Mouse (Mus musculus) kidney, postnatal 25 days (tissue): ENCODE measurements around the gene Dmwd.

Experiments used
- DNase-seq, 2 experiments: peaks; one replicate each; pipeline ENCODE4 v3.0.0; 2021; ENCODE audit warnings: mixed read lengths in 2 of 2

The Dmwd gene

DNA sequence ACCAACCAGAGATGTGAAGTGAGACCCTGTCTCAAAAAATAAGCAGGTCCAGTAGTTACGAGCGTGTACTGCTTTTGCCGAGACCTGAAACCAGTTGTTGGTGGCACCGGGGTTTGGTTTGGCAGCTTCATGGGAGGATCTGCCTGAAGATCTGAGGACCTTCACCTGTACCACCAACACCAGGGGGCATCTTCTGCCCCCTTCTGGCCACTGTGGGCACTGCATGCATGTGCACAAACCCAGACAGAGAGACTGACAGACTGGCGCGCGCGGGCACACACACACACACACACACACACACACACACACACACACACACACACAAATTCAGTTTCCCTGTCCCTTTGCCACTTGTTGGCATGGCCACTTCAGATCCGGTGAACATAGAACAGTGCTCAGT is 2.5 kb upstream of the Dmwd start:
- DNase-seq, result peak; percentile 54 to 68

DNA sequence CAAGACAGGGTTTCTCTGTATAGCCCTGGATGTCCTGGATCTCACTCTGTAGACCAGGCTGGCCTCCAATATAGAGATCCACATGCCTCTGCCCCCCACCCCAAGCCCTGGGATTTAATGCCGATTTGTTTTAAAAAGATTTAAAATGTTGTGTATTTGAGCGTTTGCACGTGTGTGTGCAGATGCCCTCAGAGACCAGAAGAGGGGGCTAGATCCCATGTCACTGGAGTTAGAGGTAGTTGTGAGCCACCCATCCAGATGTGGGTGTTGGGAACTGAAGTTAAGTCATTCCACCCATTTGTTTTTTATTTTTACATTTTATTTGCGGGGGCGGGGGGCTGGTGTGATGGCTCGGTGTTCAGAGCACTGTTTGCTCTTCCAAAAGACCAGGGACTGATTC is 1.5 kb upstream of the Dmwd start:
- DNase-seq, result no peak

DNA sequence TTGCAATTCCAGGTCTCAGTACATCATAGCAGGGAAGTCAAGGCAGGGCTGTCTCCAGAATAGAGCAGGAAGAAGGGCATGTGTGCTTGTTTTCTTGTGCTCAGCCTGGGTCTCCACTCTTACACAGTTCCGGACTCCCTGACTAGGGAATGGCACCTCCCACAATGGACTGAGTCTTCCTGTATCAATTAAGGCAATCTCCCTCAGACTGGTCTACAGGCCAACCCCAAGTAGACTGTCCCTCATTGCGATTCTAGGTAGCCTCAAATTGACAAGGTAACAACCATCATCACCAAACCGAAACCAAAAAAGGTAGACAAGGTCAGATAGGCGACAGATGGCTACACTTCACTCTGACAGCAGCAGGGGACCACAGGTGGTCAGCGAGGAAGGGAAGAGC is 796 bp upstream of the Dmwd start:
- DNase-seq, result no peak

DNA sequence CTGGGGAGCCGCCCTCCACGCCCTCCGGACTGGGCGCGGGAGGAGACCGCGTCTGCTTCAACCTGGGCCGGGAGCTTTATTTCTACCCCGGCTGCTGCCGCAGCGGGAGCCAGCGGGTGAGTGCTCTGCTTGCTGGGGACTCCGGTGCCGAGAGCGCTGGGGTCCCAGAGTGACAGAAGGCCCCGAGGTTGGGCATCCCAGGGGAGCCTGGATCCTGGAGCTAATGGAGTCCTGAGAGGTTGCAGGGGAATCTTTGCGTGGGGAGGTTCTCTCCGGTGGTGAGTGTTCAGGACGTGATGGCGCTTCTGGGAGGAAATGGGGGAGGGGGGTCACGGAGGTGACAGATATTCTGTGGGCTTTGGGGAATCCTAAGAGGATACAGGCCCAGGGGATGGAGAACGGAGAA is 562 bp downstream of the Dmwd start:
- DNase-seq, result peak in 1 of 2 experiments; percentile 51

DNA sequence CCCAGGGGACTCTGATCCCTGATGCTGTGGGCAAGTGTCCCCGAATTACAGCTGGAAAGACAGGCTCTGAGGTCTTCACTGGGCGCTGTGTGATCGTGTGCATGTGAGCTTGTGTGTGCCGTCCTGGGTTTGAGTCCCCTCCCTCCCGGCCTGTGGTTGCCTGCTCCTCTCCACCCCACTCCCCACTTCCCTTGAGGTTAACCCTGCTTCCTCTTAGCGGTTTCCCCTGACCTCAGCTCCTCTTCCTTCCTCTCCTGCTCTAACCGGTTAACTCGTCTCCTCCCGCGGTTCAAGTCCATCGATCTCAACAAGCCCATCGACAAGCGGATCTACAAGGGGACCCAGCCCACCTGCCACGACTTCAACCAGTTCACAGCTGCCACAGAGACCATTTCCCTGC is 1.7 kb downstream of the Dmwd start:
- DNase-seq, result peak in 1 of 2 experiments; percentile 47

DNA sequence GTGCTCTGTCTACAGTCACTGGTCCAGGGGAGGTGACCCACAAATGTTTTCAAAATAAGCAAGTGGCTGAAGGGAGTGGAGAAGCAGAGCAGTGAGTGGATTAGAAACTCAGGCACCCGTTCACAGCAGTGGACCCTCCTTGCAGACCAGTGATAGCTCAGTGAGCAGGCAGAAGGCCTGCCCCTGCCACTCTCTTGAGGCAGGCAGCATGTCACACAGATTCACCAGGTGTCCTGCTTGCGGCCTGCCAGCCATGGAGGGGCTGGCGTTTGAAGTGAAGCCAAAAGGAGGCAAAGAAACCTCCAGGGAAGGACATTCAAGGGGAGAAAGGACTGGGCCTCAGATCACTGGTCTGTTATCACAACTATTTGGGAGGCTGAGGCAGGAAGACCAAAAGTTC is 2.7 kb downstream of the Dmwd start:
- no peak for DNase-seq

DNA sequence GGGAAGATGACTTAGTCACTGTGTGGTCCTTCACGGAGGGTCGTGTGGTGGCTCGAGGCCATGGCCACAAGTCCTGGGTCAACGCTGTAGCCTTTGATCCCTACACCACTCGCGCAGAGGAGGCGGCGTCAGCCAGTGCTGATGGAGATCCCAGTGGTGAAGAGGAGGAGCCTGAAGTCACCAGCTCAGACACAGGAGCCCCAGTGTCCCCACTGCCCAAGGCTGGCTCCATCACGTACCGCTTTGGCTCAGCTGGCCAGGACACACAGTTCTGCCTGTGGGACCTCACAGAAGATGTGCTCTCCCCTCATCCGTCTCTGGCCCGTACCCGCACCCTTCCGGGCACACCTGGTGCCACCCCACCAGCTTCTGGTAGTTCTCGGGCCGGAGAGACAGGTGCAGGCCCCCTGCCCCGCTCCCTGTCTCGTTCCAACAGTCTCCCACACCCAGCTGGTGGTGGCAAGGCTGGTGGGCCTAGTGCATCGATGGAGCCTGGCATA is 4.5 kb downstream of the Dmwd start:
- peak in 1 of 2 experiments; percentile 41 for DNase-seq

DNA sequence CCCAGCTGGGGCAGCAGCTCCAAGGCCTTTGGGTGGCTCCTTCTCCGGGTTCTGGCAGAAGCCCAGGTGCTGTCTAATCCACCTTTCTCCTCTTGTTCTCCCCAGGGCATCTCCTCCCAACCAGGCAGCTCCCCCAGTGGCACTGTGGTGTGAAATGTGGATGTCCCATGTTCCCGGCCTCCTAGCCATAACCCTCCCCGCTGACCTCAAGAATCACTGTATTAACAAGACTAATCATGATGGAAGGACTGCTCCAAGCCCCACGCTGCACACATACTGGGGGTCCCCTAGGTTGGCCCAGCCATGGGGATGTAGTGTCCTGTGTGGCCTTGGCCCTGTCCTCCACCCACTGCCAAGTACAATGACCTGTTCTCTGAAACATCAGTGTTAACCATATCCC is 6.1 kb downstream of the Dmwd start:
- DNase-seq, result no peak

DNA sequence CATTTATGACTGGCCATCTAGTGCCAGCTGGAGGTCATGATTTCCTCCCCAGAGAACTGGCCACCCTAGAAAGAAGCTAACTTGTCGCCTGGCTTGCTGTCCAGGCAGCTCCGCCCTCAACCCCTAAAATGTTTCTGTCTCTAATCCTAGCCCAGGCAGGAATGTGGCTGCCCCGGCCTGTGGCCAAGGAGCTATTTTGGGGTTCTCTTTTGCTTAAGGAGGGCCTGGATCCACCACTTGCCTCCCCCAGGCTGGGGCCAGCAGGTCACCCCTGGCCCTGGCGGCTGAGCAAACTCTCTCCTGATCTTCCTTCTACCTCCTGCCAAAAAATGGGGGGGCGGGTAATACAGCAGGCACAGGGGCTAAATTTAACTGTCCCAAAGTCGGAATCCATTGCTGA is 7.1 kb downstream of the Dmwd start:
- peak; percentile 40 to 57 for DNase-seq

DNA sequence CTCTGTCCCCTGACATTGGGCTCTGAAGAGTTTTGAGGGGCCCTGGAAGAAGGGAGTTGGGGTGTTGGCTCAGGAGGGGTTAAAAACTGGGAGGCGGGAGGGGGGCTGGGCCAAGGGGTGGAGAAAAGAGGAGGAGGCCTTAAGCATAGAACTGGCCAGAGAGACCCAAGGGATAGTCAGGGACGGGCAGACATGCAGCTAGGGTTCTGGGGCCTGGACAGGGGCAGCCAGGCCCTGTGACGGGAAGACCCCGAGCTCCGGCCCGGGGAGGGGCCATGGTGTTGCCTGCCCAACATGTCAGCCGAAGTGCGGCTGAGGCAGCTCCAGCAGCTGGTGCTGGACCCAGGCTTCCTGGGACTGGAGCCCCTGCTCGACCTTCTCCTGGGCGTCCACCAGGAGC is 7.7 kb downstream of the Dmwd start, which contains the start of gene Dmpk:
TSS of gene Dmpk (plus strand) at position 149 of the 400 bp plus-strand sequence.
- peak in 1 of 2 experiments; percentile 39 for DNase-seq

DNA sequence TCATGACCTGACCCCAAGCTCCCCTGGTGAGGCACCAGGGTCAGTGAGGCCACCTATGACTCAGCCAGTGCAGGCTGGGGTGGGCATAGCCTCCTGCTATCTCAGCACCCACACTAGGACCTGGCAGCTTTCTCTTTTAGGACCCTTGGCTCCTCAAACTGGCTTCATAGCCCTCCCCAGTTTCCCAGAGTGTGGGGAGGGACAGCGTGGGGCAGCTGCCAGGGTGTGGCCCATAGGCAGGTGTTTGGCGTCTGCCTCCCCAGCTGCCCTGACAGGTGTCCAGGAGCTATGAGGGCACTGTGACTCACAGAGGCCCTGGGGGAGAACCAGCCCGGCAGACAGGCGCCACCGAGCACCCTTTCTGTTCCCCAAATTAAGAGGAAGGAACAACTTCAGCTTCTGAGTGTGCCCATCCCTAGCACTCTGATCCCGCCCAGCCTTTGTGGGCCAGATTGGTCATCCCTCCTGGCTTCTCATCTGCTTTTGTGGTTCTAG is 8.3 kb downstream of the Dmwd start:
- DNase-seq, result peak in 1 of 2 experiments; percentile 39

DNA sequence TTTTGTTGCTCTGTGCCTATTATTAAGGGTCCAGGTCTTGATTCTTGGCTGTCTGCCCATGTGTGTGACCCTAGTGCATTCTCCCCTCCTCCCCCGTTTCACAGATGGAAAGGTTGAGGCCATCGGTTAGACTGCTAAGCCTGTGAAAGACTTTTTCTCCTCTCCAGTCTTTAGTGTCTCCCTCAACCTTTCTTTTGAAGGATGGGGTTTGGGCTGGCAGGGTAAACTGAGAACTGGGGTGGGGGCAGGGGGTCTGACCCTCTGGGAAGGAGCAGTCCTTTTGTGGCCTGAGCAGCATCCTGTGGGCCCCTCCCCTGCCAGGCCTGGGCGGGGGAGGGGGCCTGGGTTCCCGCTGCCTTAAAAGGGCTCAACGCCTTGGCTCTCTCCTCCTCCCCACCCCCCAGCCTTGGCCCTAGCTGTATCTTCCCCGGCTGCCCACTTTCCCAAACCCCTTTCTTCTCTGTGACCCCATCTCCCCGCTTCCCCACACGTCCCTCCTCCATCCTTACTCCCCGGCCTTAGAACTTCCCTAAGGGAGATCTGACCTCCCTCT is 9.0 kb downstream of the Dmwd start:
- peak in 1 of 2 experiments; percentile 36 for DNase-seq

DNA sequence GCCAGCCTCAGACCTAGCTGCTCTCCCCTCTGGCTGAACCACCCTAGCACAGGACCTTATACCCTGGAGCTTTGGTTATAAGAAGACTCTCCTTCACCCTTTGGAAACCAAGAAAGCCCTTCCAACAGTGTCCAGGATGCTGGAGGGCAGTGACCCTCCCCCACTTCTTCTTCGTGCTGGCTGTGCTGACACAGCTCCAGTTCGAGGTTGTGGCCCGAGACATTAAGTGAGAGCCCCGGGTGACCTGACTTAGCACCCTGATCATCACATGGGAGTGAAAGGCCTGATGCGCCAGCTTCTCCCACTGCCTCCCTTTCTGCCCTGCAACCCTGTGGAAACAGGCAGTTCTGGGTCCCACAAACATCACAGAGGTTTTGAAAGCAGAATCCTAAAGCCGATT is 9.5 kb downstream of the Dmwd start:
- peak in 1 of 2 experiments; percentile 61 for DNase-seq

DNA sequence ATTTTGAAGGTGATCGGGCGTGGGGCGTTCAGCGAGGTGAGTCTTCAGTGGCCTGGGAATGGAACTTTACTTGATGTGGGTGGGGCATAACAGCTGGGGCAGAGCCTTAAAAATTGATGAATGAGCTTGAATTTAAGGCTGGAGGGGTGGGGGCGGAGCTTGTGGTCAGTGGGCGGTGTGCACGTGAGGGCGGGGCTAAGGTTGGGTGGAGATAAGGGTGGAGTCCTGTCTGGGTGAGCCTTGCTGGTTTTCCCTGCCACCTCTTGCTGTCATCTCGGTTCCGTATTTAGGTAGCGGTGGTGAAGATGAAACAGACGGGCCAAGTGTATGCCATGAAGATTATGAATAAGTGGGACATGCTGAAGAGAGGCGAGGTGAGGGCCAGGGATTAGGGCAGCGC is 10.0 kb downstream of the Dmwd start:
- peak; percentile 71 to 79 for DNase-seq

DNA sequence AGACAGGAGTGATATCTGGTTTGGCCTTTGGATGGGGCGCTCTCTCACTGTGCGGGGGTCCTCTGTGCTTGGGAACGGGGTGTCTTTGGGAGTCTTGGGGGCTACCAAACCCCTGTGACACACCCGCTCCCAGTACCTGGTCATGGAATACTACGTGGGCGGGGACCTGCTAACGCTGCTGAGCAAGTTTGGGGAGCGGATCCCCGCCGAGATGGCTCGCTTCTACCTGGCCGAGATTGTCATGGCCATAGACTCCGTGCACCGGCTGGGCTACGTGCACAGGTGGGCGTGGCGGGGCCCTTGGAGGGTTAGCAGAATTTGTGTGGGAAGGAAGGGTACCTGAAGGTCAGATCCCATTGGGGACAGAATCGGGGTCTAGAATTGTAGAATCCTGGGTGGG is 10.7 kb downstream of the Dmwd start:
- DNase-seq, result peak in 1 of 2 experiments; percentile 36

DNA sequence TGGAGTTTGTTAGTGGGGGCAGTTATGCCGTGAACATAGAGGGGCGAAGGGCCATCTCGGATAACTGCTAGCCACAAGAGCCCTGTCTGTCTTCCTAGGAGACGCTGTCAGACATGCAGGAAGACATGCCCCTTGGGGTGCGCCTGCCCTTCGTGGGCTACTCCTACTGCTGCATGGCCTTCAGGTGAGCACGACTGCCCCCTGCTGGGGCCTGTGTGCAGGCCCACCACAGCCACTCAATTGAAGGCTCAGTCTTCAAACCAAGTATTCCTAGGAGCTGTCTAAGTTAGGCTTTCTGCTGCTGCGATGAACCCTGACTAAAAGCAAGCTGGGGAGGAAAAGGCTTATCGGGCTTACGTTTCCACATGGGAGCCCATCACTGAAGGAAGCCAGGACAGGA is 12.8 kb downstream of the Dmwd start:
- DNase-seq, result peak; percentile 76 to 80

DNA sequence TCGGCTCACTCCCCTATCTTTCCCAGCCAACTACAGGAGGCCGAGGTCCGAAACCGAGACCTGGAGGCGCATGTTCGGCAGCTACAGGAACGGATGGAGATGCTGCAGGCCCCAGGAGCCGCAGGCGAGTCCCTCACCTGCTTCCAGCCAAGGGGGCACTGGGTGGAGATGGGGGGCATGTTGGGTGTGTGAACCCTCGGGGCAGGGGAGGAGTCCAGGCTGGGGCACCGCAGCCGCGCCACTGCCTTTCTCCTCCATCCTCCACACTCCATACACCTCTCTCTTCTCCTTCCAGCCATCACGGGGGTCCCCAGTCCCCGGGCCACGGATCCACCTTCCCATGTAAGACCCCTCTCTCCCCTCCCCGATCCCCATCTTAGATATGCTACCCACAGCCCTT is 15.9 kb downstream of the Dmwd start:
- DNase-seq, result peak in 1 of 2 experiments; percentile 46

DNA sequence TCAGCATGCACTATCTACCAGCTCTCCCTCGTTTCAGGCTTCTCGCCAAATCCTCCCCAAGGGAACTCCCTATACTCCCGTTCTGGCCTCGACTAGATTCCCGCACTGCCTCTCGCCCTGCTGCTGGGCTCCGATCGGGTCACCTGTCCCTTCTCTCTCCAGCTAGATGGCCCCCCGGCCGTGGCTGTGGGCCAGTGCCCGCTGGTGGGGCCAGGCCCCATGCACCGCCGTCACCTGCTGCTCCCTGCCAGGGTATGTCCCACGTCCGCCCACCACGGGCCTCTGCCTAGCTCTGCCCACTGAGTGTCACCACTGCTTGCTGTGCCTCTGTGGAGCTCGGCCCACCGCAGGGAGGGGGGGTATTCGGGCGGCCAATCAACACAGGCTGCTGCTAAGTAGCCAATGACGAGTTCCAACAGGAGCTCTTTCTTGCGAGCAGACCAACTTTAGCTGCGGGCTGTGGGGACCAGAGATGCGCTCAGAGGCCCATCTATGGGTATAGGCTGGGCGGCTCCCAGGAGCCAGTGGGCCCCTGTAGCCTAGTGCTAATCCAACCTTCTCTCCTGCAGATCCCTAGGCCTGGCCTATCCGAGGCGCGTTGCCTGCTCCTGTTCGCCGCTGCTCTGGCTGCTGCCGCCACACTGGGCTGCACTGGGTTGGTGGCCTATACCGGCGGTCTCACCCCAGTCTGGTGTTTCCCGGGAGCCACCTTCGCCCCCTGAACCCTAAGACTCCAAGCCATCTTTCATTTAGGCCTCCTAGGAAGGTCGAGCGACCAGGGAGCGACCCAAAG is 16.6 kb downstream of the Dmwd start:
- DNase-seq, result peak; percentile 67 to 87

DNA sequence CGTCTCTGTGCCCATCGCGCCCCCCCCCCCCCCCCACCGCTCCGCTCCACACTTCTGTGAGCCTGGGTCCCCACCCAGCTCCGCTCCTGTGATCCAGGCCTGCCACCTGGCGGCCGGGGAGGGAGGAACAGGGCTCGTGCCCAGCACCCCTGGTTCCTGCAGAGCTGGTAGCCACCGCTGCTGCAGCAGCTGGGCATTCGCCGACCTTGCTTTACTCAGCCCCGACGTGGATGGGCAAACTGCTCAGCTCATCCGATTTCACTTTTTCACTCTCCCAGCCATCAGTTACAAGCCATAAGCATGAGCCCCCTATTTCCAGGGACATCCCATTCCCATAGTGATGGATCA is 17.1 kb downstream of the Dmwd start:
- DNase-seq, result peak; percentile 90 to 93

DNA sequence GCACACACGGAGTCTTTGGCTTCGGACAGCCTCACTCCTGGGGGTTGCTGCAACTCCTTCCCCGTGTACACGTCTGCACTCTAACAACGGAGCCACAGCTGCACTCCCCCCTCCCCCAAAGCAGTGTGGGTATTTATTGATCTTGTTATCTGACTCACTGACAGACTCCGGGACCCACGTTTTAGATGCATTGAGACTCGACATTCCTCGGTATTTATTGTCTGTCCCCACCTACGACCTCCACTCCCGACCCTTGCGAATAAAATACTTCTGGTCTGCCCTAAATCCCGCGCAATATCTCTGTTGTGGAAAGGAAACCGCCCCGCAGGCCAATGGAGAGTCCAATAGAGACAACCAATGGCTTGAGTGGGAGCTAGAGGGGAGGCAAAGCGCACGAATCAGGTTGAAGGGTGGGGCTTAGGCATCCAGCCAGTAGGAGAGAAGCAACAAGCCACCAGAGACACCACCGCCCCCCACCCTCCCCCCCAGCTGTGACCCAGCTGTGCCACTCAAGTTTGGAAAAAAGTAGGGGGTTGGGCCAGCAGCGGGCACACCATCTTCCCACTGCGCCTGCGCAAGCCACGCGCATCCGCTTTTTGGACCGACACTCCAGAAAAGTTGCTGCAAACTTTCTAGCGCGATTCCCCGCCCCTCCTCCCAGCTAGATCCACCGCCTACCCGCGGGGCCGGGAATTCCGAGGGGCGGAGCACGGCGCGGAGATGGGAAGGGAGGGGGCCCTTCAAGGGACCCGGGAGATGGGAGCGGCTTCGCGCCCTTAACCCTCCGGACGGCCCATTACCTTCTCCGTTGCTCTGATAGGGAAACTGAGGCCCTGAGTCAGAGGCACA is 17.7 kb downstream of the Dmwd start:
- DNase-seq, result peak; percentile 98 to 99

DNA sequence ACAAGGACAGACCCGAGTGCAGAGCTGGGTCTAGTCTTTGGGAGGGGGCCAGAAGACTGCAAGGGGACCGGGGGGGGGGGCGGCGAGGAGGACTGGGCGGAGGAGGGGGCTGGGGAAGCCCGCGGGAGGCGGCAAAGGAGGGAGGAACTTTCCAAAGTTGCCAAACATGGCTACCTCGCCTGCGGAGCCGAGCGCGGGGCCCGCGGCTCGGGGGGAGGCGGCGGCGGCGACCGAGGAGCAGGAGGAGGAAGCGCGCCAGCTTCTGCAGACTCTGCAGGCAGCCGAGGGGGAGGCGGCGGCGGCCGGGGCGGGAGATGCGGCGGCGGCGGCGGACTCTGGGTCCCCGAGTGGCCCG is 18.4 kb downstream of the Dmwd start, which contains the start of gene Six5:
TSS of gene Six5 (plus strand) at position 124 of the 355 bp plus-strand sequence.
- DNase-seq, result peak; percentile 56 to 79

DNA sequence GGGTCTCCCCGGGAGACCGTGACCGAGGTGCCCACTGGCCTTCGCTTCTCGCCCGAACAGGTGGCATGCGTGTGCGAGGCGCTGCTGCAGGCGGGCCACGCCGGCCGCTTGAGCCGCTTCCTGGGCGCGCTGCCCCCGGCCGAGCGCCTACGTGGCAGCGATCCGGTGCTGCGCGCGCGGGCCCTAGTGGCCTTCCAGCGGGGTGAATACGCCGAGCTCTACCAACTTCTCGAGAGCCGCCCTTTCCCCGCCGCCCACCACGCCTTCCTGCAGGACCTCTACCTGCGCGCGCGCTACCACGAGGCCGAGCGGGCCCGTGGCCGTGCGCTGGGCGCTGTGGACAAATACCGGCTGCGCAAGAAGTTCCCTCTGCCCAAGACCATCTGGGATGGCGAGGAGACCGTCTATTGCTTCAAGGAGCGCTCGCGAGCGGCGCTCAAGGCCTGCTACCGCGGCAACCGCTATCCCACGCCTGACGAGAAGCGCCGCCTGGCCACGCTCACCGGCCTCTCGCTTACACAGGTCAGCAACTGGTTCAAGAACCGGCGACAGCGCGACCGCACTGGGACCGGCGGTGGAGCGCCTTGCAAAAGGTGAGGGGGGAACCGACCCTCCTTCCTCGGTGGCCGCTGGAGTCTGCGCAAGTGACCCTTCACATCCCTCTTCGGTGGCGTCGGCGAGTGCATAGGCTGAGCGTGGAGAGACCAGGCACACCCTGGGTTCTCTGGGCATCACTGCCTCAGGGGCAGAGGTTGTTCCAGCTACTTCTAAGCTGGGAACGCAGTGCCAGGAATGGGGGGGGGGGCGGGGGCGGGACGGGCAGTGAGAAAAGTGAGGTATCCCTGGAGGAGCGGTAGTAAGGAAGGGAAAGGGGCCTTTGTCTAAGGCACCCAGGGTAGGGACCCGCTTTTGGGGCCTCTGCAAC is 19.1 kb downstream of the Dmwd start:
- peak; percentile 63 to 77 for DNase-seq
